Mouse (Mus musculus): ENCODE results near the gene Ace3.

DNA sequence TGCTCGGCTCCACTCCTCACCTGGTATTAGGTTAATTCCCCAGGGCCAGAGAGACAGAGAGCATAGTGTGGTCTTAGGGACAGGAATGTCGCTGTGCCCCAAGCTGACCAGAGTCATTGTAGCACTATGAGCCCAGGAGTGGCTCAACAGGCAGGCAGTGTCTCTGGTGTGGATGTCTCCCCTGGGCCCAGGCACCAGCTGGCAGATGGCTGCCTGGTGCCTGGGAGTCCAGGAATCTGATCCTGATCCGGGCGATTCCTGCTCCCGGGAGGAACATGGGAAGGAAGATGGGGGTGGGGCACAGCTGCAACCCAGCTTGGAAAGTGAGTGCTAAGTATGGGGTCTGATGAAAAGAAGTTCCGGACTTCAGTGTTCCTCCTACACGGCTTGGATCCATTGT, 18.2 kb downstream of the Ace3 start:
- TF ChIP-seq CTCF (IDR thresholded peaks at IDR 0.05; ENCODE audit: low read depth, low read length) (no peak), POLR2A (IDR thresholded peaks at IDR 0.05; ENCODE audit: insufficient read depth, low read length) (no peak), EP300 (IDR thresholded peaks at IDR 0.05; ENCODE audit: insufficient read depth, low read depth, low read length) (no peak)

All from ES-Bruce4 (cell line).